Mouse (Mus musculus): Measurements from ENCODE around the gene Ift140. TPM values are rescaled to one million over a fixed set of nuclear protein-coding genes. Genes with fewer than 3 reads are reported as not detected.
"Not testable (repeated sequence)": the region's sequence is repeated elsewhere in the genome, so short reads cannot be mapped to it uniquely, and the experiment has no call there.

Ift140 gene
- polyA plus RNA-seq, 2 experiments = 15.3 to 18.5 TPM

DNA sequence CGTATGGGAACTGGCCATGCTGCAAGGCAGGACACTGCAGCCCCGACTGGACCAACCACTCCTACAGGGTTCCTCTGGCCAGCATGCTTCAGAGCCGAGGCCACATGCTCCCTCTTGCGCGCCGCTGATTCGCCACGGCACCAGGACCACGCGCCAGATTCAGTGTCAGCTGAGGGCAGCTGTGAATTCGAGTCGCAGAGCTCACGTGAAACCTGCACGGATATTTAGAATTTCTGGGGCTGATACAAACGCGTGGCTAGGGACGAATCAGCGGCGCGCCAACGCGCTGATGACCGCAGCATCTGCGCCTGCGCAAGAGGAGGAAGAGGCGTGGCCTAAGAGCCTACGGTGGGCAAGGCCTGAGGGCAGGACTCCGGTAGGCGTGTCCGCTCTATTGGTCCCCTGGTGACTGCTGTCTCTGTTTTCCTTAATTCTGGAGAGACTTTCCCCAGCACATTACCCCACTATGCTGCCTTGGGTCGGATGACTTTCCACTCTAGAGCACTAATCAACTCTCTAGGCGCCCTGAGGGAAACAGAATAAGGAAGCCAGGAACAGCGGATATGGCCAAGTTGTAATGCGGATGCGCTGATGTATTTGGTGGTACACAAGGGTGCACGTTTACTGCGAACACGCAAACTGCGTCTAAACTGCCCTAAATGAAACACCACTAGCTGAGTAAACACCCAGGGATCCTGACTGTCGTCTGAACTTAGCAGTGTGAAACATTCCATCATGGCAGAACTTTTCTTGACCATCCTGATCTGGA is 100.0 kb downstream of the Ift140 start, which contains the start of gene Telo2:
Gene Telo2 (minus strand): TSS at position 304 of the 769 bp plus-strand sequence.
- H3K4me1 ChIP-seq (ENCODE audit: control insufficient read depth, insufficient read depth, low read length) = peaks cover 9% of the 10 kb centered on the region
- H3K36me3 ChIP-seq (ENCODE audit: control insufficient read depth, insufficient read depth, low read length) = peaks cover 9% of the 10 kb centered on the region; the same call in 1 of the 2 replicates
- H3K9me3 ChIP-seq (ENCODE audit: control insufficient read depth, low read length) = no peaks in the 10 kb centered on the region
- 6% methylated on average over 40 of the region's 40 CpGs for WGBS
- H3K27me3 ChIP-seq (ENCODE audit: control insufficient read depth, insufficient read depth, low read length) = no peaks in the 10 kb centered on the region
- DNase-seq (ENCODE audit: low spot score) (peak; percentile 95), ATAC-seq (ENCODE audit: low FRiP score, low read depth) (peak; percentile 94)
- H3K4me3 ChIP-seq (replicated peaks; ENCODE audit: low read length) = peak within 1 kb of the TSS; percentile 61
- peak within 1 kb of the TSS; percentile 92 for H3K27ac ChIP-seq (replicated peaks; ENCODE audit: low read depth, low read length)
- peak within 1 kb of the TSS; percentile 98 for H3K4me2 ChIP-seq (replicated peaks; ENCODE audit: low read depth, low read length, severe bottlenecking)
- peak within 1 kb of the TSS; percentile 70 for H3K9ac ChIP-seq (ENCODE audit: low read depth, low read length, severe bottlenecking)
- peak; percentile 57; the same call in 1 of the 2 replicates for TF ChIP-seq POLR2A (IDR thresholded peaks at IDR 0.05; ENCODE audit: borderline replicate concordance, extremely low read depth, insufficient read depth, insufficient read length)

DNA sequence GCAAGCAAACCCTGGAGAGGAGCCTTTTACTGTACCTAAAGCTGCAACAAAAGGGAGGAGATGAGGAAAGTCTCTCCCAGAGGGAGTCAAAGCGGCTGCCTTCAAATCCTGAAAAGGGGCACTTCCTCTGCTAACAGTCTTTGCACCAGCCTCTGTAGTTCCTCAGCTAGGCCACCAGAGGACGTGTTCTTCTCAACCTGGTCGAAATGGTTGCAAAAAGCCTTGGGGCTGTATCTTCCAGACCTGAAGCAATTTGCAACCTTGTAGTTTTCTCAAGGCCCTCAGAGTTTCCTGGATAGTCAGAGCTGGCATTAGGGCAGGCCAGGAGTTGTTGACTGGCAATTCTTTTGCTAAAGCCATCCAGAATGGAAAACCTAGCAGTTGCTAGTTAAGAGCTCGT is 101.4 kb downstream of the Ift140 start:
- no peak overlapping the region for H3K9ac ChIP-seq (ENCODE audit: low read depth, low read length, severe bottlenecking)
- no peak for ATAC-seq (ENCODE audit: low FRiP score, low read depth)
- peaks cover 9% of the 10 kb centered on the region for H3K4me1 ChIP-seq (ENCODE audit: control insufficient read depth, insufficient read depth, low read length)
- 42% methylated on average over 4 of the region's 4 CpGs for WGBS
- no peak for TF ChIP-seq POLR2A (IDR thresholded peaks at IDR 0.05; ENCODE audit: borderline replicate concordance, extremely low read depth, insufficient read depth, insufficient read length)
- no peak overlapping the region for H3K4me3 ChIP-seq (replicated peaks; ENCODE audit: low read length)
- no peak overlapping the region for H3K27ac ChIP-seq (replicated peaks; ENCODE audit: low read depth, low read length)
- no peaks in the 10 kb centered on the region for H3K9me3 ChIP-seq (ENCODE audit: control insufficient read depth, low read length)
- H3K27me3 ChIP-seq (ENCODE audit: control insufficient read depth, insufficient read depth, low read length) = no peaks in the 10 kb centered on the region
- 0 out of 2 replicates have a peak, but pooled peaks cover 3% of the 10 kb centered on the region for H3K36me3 ChIP-seq (ENCODE audit: control insufficient read depth, insufficient read depth, low read length)
- no peak overlapping the region for H3K4me2 ChIP-seq (replicated peaks; ENCODE audit: low read depth, low read length, severe bottlenecking)
- DNase-seq (ENCODE audit: low spot score) = no peak

DNA sequence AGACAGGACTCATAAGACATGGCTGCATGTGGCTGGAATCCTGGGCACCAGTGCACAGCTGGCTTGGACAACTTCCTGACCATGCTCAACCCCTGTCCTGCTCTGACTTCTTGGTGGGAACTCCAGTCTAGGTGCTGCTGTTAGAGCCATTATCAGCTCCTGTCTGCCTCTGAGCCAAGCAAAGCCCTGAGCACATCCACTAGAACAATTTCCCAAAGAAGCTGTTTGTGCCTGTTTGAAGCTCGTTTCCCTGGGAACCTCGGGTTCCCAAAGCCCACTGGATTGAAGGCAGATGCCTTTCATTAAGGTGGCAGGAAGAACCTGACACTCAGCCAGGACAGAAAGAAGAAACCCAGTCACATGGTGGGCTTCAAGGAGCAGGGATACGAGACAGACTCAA is 104.5 kb downstream of the Ift140 start, which contains the start of gene Ptx4:
Gene Ptx4 (plus strand): TSS at position 355 of the 400 bp plus-strand sequence.
- WGBS = 5% methylated on average over 3 of the region's 3 CpGs
- no peak for DNase-seq (ENCODE audit: low spot score)
- 0 out of 2 replicates have a peak, but pooled peaks cover 4% of the 10 kb centered on the region for H3K4me1 ChIP-seq (ENCODE audit: control insufficient read depth, insufficient read depth, low read length)
- H3K4me2 ChIP-seq (replicated peaks; ENCODE audit: low read depth, low read length, severe bottlenecking) = no peak within 1 kb of the TSS
- H3K9ac ChIP-seq (ENCODE audit: low read depth, low read length, severe bottlenecking) = no peak within 1 kb of the TSS
- H3K4me3 ChIP-seq (replicated peaks; ENCODE audit: low read length) = no peak within 1 kb of the TSS
- H3K9me3 ChIP-seq (ENCODE audit: control insufficient read depth, low read length) = no peaks in the 10 kb centered on the region
- H3K27ac ChIP-seq (replicated peaks; ENCODE audit: low read depth, low read length) = no peak within 1 kb of the TSS
- ATAC-seq (ENCODE audit: low FRiP score, low read depth) = no peak
- H3K36me3 ChIP-seq (ENCODE audit: control insufficient read depth, insufficient read depth, low read length) = no peaks in the 10 kb centered on the region
- H3K27me3 ChIP-seq (ENCODE audit: control insufficient read depth, insufficient read depth, low read length) = no peaks in the 10 kb centered on the region
- no peak for TF ChIP-seq POLR2A (IDR thresholded peaks at IDR 0.05; ENCODE audit: borderline replicate concordance, extremely low read depth, insufficient read depth, insufficient read length)

DNA sequence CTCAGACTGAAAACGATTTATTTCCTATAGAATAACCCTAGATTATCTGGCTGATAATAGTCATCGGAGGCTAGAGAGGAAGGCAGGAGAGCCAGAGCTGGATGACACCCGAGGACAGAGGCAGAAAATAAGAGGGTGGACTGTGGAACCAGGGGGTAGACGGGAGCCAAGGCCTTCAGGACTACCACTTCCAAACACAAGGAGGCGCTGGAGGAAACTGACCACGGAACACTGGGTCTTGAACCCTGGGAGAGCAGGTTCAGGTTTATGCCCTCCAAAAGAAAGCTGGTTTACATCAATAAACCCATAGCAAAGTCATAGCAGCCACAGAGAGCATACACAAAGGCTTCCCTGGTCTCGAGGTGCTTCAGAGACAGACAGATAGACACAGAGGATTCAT is 108.1 kb downstream of the Ift140 start:
- no peak overlapping the region for H3K4me2 ChIP-seq (replicated peaks; ENCODE audit: low read depth, low read length, severe bottlenecking)
- H3K9ac ChIP-seq (ENCODE audit: low read depth, low read length, severe bottlenecking) = no peak overlapping the region
- no peaks in the 10 kb centered on the region for H3K9me3 ChIP-seq (ENCODE audit: control insufficient read depth, low read length)
- DNase-seq (ENCODE audit: low spot score) (no peak), ATAC-seq (ENCODE audit: low FRiP score, low read depth) (no peak)
- H3K4me3 ChIP-seq (replicated peaks; ENCODE audit: low read length) = no peak overlapping the region
- TF ChIP-seq POLR2A (IDR thresholded peaks at IDR 0.05; ENCODE audit: borderline replicate concordance, extremely low read depth, insufficient read depth, insufficient read length) = no peak
- no peaks in the 10 kb centered on the region for H3K4me1 ChIP-seq (ENCODE audit: control insufficient read depth, insufficient read depth, low read length)
- no peaks in the 10 kb centered on the region for H3K27me3 ChIP-seq (ENCODE audit: control insufficient read depth, insufficient read depth, low read length)
- no peaks in the 10 kb centered on the region for H3K36me3 ChIP-seq (ENCODE audit: control insufficient read depth, insufficient read depth, low read length)
- 25% methylated on average over 7 of the region's 7 CpGs for WGBS
- H3K27ac ChIP-seq (replicated peaks; ENCODE audit: low read depth, low read length) = no peak overlapping the region

DNA sequence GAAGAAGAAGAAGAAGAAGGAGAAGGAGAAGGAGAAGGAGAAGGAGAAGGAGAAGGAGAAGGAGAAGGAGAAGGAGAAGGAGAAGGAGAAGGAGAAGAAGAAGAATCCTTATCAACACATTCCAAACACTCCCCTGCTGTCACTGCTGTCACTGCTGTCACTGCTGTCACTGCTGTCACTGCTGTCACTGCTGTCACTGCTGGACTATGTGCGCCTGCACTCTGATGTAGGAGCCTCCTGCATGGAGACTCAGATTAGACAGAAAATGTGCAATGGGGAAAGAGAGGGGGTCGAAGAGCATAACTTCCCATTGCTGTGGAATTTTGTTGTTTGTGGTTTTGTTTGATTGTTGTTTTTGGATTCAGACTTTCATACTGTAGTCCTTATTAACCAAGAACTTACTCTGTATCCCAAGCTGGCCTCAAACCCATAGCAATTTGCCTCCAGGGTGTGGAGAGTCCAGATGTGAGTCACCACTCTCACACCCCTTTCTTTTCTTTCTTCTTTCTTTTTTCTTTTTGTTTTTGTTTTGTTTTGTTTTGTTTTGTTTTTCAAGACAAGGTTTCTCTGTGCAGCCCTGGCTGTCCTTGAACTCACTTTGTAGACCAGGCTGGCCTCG is 109.7 kb downstream of the Ift140 start:
- H3K9me3 ChIP-seq (ENCODE audit: control insufficient read depth, low read length); H3K36me3 ChIP-seq (ENCODE audit: control insufficient read depth, insufficient read depth, low read length); H3K4me1 ChIP-seq (ENCODE audit: control insufficient read depth, insufficient read depth, low read length); H3K4me2 ChIP-seq (replicated peaks; ENCODE audit: low read depth, low read length, severe bottlenecking); H3K27me3 ChIP-seq (ENCODE audit: control insufficient read depth, insufficient read depth, low read length); H3K27ac ChIP-seq (replicated peaks; ENCODE audit: low read depth, low read length); H3K9ac ChIP-seq (ENCODE audit: low read depth, low read length, severe bottlenecking); ATAC-seq (ENCODE audit: low FRiP score, low read depth); H3K4me3 ChIP-seq (replicated peaks; ENCODE audit: low read length); DNase-seq (ENCODE audit: low spot score): not testable (repeated sequence)
- WGBS = 82% methylated on average over 3 of the region's 3 CpGs

Data from limb, embryonic 14.5 days (tissue).